Mouse (Mus musculus) c-Kit-positive CD71-positive TER-119-negative erythroid progenitor cells, embryonic 14.5 days (primary cell): ENCODE data around the gene Mtfp1.

ENCODE experiments used
- DNase-seq: peaks from one replicate; pipeline ENCODE4 v3.0.0-alpha.2; 2013; ENCODE audit warnings: low read depth

The Mtfp1 gene

DNA sequence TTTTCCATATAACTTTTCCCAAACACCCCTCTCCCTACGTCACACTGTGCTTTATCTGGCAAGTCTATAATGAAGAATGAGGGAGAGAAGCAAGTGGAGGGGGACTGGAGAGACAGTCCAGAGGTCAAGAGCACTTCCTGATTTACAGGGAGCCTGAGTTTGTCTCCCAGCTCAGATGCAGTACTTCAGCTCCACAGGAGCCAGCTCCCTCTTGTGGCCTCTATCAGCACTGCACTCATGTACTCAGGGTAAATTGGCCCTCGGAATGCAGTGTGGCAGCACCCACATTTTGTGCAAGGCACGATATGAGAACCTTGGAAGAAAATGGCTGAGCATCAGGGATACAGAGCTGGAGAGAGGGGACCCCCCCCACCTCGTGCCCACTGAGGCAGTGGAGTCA lies 15.0 kb downstream of the Mtfp1 start:
- DNase-seq = peak; percentile 47

GRCm38 (mm10) chr11:4078267-4078933 lies 16.8 kb downstream of the Mtfp1 start:
- DNase-seq = no peak

DNA sequence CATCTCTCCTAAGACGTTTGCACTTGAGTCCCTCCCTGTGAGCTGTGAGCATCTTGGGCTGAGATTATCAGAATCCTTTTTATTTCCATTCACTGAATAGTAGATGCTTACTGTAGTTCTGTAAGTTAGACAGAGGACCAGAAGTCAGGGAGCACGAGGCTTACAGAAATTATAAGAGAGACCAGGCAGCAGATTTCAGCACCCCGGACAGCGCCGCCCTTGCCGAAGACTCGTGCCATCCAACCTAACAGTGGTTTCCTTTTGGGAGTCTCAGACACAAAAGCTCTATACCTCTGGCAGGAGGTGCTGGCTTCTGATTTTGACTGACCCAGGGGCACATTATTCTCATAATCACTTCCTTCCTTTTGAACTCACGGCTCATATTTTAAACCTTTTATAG lies 18.6 kb downstream of the Mtfp1 start:
- peak; percentile 48 for DNase-seq

- DNase-seq = no peak
Measured at GRCm38 (mm10) chr11:4069664-4070063, 25.6 kb downstream of the Mtfp1 start.

- DNase-seq = no peak
Measured at GRCm38 (mm10) chr11:4064627-4065122, 30.6 kb downstream of the Mtfp1 start, which contains the start of gene Sec14l3. Gene Sec14l3 (plus strand): TSS chr11:4064841.

DNA sequence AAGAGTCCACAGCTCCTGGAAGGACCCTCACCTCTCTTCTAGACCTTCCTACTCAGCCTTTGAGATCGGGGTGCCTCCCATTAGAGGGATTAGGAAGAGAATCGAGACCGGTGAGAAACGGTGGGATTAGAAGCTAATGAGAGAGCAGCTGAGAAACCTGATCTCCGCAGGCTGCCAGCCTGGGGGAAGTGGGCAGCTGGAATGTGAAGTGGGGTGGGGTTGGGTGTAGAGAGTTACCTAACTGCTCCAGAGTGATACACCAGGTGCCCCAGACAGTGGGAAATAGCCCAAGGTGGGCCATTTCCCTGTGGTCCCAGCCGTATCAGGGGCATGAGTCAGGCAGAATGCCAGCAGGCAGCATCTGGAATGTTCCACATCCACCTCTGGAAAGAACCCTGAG lies 32.3 kb downstream of the Mtfp1 start:
- DNase-seq = no peak

DNA sequence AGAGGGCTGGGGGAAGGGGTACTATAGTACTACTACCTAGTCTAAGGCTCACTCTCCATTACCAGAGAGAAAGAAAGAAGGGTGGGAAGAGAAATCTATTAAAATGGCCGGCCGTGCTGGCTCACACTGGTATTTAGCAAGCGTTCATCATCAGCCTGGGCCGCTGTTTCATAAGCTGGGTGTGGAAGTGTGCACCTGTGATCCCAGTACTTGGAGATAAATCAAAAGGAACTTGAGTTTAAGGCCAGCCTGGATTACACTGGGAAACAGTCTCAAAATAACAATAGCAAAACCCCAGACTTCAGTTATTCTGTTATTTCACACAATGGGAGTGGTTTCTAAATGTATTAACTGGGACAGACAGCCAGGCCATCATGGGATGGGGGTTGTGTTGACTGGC lies 32.7 kb downstream of the Mtfp1 start:
- no peak for DNase-seq

DNA sequence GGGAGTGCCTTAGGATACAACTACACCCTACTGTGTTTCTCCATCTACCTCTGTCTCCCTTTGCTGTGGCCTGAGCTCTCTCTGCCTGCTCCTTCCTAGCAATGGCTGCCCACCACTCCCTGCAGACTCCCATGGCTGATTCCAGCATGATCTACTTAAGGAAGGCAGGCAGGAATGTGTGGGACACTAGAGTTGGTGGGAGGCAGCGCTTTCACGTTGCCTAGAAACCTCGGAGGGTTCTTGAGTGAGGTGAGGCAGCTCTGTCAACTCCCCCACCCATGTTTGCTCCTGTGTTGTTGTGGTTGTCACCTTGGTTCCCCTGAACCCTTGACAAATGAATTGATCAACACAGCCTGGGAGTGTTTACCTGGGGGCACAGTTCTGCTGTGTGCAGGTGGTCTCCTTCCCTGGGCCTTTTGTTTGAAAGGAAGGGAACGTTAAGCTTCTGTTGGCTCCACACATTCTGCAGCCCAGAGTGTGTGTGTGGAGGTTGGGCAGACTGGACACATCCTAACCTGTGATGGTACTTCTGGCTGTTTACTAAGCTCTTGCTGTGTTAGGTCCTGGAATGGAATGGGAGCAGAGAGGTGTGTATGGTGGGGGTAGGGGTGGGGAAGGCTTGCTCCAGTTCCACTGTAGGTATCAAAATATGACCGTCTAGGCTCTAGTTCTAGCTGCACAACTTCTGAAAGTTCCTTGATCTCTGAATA lies 34.2 kb downstream of the Mtfp1 start:
- DNase-seq = no peak

GRCm38 (mm10) chr11:4053586-4053985 lies 41.7 kb downstream of the Mtfp1 start:
- DNase-seq = peak; percentile 59

DNA sequence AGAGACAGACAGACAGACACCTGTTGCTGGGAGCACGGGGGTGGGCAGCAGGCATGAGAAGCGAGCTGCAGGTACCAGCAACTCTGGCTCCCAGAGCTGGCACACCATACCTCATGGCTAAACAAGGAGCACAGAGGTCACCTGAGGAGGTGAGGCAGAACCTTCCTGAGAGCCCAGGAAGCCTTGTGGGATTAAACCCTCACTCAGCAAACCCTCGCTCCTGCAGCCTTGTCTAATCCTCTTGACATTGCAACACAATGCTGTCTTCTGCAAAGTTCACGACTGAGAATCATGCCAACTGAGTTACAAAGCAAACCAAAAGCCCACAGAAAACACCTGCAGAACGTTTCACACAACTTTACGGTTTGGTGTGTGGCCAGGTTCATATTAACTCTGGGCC lies 46.8 kb downstream of the Mtfp1 start:
- DNase-seq = no peak

DNA sequence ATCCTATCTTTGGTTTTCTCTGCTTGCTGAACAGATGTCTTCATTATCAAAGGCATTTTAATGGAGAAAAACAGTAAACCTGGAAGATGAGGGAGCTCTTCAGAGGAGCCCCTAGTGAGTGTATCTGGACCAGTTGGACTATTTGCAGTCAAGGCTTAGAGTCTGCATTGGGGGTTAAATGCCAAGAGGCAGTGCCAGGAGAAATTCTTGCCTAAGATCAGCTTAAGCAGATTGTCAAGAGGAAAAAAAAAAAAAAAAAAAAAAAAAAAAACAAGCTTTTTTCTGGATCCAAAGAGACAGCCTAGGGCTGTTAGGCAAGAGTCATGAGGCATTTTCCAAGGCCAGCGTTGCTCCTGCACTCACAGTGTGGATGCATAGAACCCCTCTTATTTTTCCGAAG lies 47.5 kb downstream of the Mtfp1 start:
- no peak for DNase-seq

DNA sequence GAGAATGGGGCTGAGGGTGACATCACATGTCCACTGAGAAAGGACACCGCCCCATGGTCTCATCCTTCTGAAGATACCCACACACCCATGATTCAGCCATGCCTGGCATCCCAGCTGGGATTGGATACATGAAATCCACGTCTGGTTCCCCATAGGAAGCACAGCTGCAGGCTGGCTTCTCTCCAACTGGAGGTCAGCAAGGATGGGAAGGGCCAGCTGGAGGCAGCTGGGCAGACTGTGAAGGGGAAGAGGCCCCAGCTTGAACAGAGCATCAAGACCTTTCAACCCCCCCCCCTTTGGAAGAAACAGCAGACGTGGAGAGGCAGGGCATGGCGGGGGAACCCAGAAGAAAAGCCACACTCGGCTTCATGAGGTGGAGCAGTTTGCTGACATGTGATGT lies 48.7 kb downstream of the Mtfp1 start:
- no peak for DNase-seq

DNA sequence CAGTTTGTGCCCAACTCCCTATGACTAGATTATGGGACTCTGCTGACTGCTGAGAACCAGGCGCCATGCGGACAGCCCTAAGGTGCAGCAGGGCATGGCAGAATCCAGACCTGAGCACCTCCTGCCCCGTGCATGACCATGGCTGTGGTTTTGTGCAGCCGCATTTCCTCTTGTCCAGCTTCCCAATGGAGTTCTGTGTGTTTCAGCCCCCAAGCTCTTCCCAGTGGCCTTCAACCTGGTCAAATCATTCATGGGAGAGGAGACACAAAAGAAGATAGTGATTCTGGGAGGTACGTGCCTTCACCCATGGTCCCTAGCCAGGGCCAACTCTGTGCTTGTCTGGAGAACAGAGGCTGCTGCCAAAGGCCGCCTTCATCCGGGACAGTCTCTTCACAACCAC lies 52.2 kb downstream of the Mtfp1 start:
- DNase-seq = no peak
